Mouse (Mus musculus): ENCODE measurements around the gene Nxpe2. TPM values are rescaled to one million over a fixed set of nuclear protein-coding genes. Genes with fewer than 3 reads are reported as not detected.

The Nxpe2 gene
- total RNA-seq, 2 experiments from 2014 or later, result 0.74 to 1.7 TPM

GRCm38 (mm10) chr9:48298983-48299382, 54.3 kb downstream of the Nxpe2 start:
- DNase-seq, result no peak

GRCm38 (mm10) chr9:48294754-48295153, 58.5 kb downstream of the Nxpe2 start:
- no peak for DNase-seq

GRCm38 (mm10) chr9:48290281-48290680, 63.0 kb downstream of the Nxpe2 start:
- no peak for DNase-seq

- DNase-seq, result no peak
These were observed 69.0 kb downstream of the Nxpe2 start for GRCm38 (mm10) chr9:48284221-48284620.

- no peak for DNase-seq
These were observed 76.4 kb downstream of the Nxpe2 start for GRCm38 (mm10) chr9:48276831-48277230.

Other genes starting within 250 kb of the Nxpe2 start
- gene Nxpe4, start 191.4 kb downstream of the Nxpe2 start, total RNA-seq (2021), result 1 to 10 TPM; 4.8 to 5.3 TPM
- gene Rexo2, start 127.2 kb upstream of the Nxpe2 start, total RNA-seq (2021), result 10 to 100 TPM; 65.7 to 71.4 TPM
- gene Rbm7, start 141.8 kb upstream of the Nxpe2 start, total RNA-seq (2021), result 10 to 100 TPM; 21.1 to 21.8 TPM
- gene Gm5617, start 142.0 kb upstream of the Nxpe2 start, total RNA-seq (2021), result 10 to 100 TPM; 38.2 to 42.3 TPM

All from heart, adult 18-20 months (tissue).